Mouse (Mus musculus) embryonic facial prominence, embryonic 13.5 days (tissue): ENCODE results near the gene Zranb1. TPM values are rescaled to one million over a fixed set of nuclear protein-coding genes. Genes with fewer than 3 reads are reported as not detected.

Experiments
- ATAC-seq: fragments of 200-750 bp; cut with Nextera tagmentation; 2 replicates; pipeline ENCODE4 v1.8.0; 2017; ENCODE audit warnings: low read depth; ENCODE audit not compliant: insufficient number of reproducible peaks, insufficient read depth, low FRiP score, low TSS enrichment
- H3K27ac ChIP-seq: fragments of 300-500 bp; sonication (generic); 2 replicates; pipeline ENCODE4 v1.5.1; 2015; ENCODE audit warnings: moderate library complexity, mild to moderate bottlenecking, inconsistent platforms
- H3K27me3 ChIP-seq: fragments of 300-500 bp; sonication (generic); 2 replicates; pipeline ENCODE4 v1.6.1; 2015; ENCODE audit warnings: mild to moderate bottlenecking, inconsistent platforms
- H3K36me3 ChIP-seq: fragments of 300-500 bp; sonication (generic); 2 replicates; pipeline ENCODE4 v1.6.1; 2015; ENCODE audit warnings: mild to moderate bottlenecking, inconsistent platforms
- H3K4me1 ChIP-seq: fragments of 300-500 bp; sonication (generic); 2 replicates; pipeline ENCODE4 v1.6.1; 2015; ENCODE audit warnings: inconsistent platforms
- H3K4me2 ChIP-seq: fragments of 300-500 bp; sonication (generic); 2 replicates; pipeline ENCODE4 v1.6.1; 2015; ENCODE audit warnings: moderate library complexity, mild to moderate bottlenecking, inconsistent platforms
- H3K4me3 ChIP-seq: fragments of 300-500 bp; sonication (generic); 2 replicates; pipeline ENCODE4 v1.5.1; 2015; ENCODE audit warnings: mild to moderate bottlenecking, inconsistent platforms
- H3K9ac ChIP-seq: fragments of 300-500 bp; sonication (generic); 2 replicates; pipeline ENCODE4 v1.6.1; 2015; ENCODE audit warnings: mild to moderate bottlenecking, inconsistent platforms
- H3K9me3 ChIP-seq: fragments of 300-500 bp; sonication (generic); 2 replicates; pipeline ENCODE4 v1.6.1; 2016; ENCODE audit warnings: inconsistent platforms
- WGBS: fragments of 180-500 bp; shearing (Covaris S2); methylation state at CpG from one replicate; pipeline ENCODE4 v1.1.7; 2015; ENCODE audit warnings: mixed read lengths; 5-methylcytosine and 5-hydroxymethylcytosine counted together
- polyA plus RNA-seq: library from polyadenylated mRNA; unstranded; fragments of >200 nt; fragmentation: Nextera tagmentation; extraction: Ambion mirVana; gene quantifications from 2 replicates; pipeline ENCODE4 v1.2.1, GENCODE M21; 2015

Zranb1 gene
- polyA plus RNA-seq, 1 experiment from 2014 or later: 14.2 TPM

DNA sequence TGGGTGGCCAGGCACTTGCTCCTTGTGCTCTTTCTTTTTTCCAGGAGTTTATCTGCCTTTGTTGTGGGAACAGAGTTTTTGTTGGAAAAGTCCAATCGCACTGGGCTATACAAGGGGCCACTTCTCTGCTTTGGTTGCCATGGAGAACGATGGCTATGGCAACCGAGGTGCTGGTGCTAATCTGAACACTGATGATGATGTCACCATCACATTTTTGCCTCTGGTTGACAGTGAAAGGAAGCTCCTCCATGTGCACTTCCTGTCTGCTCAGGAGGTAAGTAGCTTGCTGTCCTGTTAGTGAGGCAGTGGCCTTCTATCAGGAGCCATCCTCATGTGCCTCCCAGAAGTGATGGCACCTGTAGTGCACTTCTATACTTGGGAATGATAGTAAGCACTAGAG is 51.7 kb downstream of the Zranb1 start:
- 72% methylated on average over 3 of the region's 3 CpGs for WGBS
- Histone ChIP-seq H3K36me3 (peaks cover 58% of the 10 kb centered on the region), H3K9me3 (no peaks in the 10 kb centered on the region), H3K27ac (no peak overlapping the region), H3K4me3 (no peak overlapping the region), H3K9ac (no peak overlapping the region), H3K27me3 (no peaks in the 10 kb centered on the region), H3K4me1 (no peaks in the 10 kb centered on the region), H3K4me2 (no peak overlapping the region)
- no peak for ATAC-seq

DNA sequence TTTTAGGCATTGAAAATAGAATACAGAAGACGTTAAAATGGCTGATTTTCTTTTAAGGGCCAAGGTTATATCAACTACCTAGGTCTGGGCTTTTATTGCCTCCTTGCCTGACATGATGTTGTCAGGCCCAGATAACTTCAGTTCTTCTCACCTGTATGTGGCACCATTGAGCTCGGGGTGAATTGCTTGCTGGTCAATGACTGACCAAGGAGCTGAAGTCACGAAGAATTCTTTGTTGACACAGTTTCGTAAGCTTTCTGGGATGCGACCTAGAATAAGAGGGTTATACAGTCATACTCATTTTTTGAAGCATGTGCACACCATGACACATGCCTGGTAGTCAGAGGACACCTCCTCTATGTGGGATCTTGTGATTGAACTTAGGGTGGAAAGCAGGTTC is 58.9 kb downstream of the Zranb1 start:
- 87% methylated on average over 5 of the region's 5 CpGs for WGBS
- no peak overlapping the region for H3K9ac ChIP-seq
- peaks cover 87% of the 10 kb centered on the region for H3K36me3 ChIP-seq
- no peak for ATAC-seq
- no peak overlapping the region for H3K4me2 ChIP-seq
- no peaks in the 10 kb centered on the region for H3K9me3 ChIP-seq
- no peaks in the 10 kb centered on the region for H3K27me3 ChIP-seq
- H3K4me3 ChIP-seq: no peak overlapping the region
- no peak overlapping the region for H3K27ac ChIP-seq
- H3K4me1 ChIP-seq: no peaks in the 10 kb centered on the region

DNA sequence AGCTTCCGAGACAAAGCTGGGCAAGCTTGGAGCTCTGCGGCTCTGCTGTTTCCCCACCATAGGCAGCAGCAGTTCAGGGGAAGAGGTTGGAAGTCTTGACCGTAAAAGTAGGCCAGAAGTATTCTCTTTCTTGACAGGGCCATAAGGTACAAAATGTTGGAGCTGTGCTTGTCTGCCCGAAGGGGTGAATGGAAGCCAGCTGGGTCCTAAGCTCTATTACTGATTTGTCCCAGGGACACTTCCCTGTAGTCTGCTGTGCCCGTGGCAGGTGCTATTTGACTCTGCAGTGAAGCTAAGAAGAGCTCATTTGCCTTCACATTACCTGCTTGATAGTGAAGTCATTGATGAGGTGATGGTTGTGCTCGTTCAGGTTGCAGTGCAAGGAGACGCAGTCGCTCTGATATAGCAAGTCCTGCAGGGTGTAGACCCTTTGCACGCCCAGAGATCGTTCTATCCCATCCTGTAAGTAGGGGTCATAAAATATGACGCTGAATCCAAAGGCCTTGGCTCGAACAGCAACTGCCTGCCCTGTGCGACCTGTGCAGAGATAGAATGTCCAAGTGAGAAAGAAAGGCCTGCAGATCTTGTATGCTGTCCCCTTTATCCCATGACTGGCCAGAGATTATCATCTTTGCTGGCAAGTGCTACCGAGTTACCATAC is 60.4 kb downstream of the Zranb1 start:
- H3K4me2 ChIP-seq: no peak overlapping the region
- 91% methylated on average over 14 of the region's 14 CpGs for WGBS
- no peaks in the 10 kb centered on the region for H3K9me3 ChIP-seq
- no peak for ATAC-seq
- H3K36me3 ChIP-seq: peaks cover 92% of the 10 kb centered on the region
- no peak overlapping the region for H3K27ac ChIP-seq
- H3K4me1 ChIP-seq: no peaks in the 10 kb centered on the region
- no peak overlapping the region for H3K9ac ChIP-seq
- H3K27me3 ChIP-seq: no peaks in the 10 kb centered on the region
- no peak overlapping the region for H3K4me3 ChIP-seq

DNA sequence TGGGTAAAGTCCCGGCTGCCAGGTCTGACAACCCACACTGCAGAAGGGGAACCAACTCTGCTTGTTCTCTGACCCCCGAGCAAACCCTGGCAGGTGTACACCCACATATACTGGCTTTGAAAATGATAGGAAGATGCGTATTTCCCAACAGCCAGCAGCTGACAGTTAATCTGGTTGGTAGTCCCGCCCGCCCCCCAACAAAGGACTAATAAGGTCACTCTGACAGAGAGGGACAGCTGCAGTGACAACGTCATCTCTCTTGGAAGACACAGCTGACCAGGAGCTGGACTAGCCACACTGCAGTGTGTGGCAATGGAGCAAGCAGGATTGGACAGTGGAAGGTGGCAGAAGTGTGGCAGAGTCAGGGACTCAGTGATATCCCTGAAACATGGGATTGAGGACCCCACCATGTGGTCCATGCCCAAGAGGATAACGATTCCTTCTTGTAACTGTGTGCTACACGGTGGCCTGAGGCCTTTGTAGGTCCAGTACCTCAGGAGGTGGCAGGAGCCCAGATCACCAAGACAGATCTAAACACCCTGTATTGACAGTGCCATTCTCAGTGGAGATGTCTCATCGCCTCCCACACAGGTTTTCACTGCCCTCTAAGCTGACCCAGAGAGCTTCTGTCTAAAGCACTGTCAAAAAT is 62.1 kb downstream of the Zranb1 start:
- H3K36me3 ChIP-seq: peaks cover 99% of the 10 kb centered on the region
- no peaks in the 10 kb centered on the region for H3K27me3 ChIP-seq
- H3K4me2 ChIP-seq: no peak overlapping the region
- H3K4me3 ChIP-seq: no peak overlapping the region
- H3K9me3 ChIP-seq: no peaks in the 10 kb centered on the region
- 88% methylated on average over 9 of the region's 9 CpGs for WGBS
- ATAC-seq: no peak
- H3K27ac ChIP-seq: no peak overlapping the region
- H3K9ac ChIP-seq: no peak overlapping the region
- H3K4me1 ChIP-seq: no peaks in the 10 kb centered on the region

DNA sequence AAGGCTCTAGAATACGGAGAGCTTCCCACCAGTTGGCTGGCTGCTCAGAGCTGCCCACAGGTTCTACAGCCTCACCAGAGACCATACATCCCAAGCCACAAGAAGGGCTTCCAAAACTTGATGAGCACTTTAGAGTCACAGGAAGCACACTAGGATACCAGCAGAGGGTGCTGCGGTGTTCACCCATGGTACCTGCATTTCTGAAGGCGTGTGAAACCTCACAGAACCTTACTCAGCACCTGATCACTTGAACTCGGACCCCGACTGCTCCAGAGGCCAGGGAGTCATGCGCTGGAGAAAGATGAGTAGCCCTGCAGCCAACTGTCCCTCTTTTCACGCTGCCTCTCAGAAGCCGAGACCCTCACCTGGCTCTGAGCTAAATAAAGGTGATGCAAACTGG is 63.2 kb downstream of the Zranb1 start:
- H3K9me3 ChIP-seq: no peaks in the 10 kb centered on the region
- H3K4me2 ChIP-seq: no peak overlapping the region
- H3K4me1 ChIP-seq: no peaks in the 10 kb centered on the region
- H3K4me3 ChIP-seq: no peak overlapping the region
- H3K36me3 ChIP-seq: peaks cover 99% of the 10 kb centered on the region
- H3K27me3 ChIP-seq: no peaks in the 10 kb centered on the region
- H3K27ac ChIP-seq: no peak overlapping the region
- no peak for ATAC-seq
- H3K9ac ChIP-seq: no peak overlapping the region
- WGBS: 90% methylated on average over 8 of the region's 8 CpGs

DNA sequence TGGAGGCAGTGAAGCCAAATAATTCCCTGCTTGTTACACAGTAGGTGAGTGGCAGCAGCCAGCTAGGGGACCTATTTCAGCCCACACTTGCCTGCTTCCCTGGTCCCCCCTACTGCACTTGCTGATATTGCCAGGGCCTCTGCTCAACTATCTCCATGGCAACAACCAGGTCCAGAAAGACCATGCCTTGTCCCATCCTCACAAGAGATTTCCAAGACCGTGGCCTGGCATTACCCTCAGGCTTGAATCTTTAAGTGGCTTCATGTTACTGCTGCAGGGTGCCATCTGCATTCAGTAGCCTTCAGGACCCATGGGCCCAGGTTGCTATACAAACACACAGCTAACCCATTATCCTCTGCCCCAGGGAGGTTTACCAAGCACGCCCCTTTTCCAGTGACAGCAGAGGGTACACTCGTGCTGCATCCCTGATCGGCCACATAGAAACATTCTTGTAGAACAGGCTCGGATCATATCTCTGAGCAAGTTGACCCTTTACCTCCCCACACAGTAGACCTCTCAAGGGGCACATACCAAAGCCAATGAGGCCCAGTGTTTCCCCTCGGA is 63.8 kb downstream of the Zranb1 start:
- Histone ChIP-seq H3K4me1 (no peaks in the 10 kb centered on the region), H3K27ac (no peak overlapping the region), H3K27me3 (no peaks in the 10 kb centered on the region), H3K9ac (no peak overlapping the region), H3K4me2 (no peak overlapping the region), H3K4me3 (no peak overlapping the region), H3K36me3 (peaks cover 99% of the 10 kb centered on the region), H3K9me3 (no peaks in the 10 kb centered on the region)
- no peak for ATAC-seq
- WGBS: 72% methylated on average over 6 of the region's 6 CpGs

DNA sequence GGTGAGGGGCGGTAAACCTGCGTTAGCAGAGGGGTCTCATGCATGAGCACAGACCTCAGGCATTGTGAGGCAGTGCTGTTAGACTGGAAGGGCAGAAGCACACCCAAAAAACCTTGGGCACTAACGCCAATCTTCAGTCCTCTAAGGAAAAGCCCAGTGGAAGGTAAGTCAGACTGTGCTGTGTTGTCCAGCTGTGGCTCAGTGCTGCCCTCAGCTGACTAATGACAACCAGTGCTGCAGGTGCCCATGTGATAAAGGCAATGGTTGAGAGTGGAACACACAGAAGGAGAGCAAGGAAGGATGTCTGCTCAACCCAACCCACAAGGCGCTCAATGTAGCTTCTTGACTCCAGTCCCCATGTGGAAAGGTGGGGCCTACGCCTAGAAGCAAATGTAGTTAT is 65.4 kb downstream of the Zranb1 start:
- H3K9ac ChIP-seq: no peak overlapping the region
- no peaks in the 10 kb centered on the region for H3K9me3 ChIP-seq
- H3K4me2 ChIP-seq: no peak overlapping the region
- 88% methylated on average over 5 of the region's 5 CpGs for WGBS
- H3K4me3 ChIP-seq: no peak overlapping the region
- no peak for ATAC-seq
- H3K36me3 ChIP-seq: peaks cover 88% of the 10 kb centered on the region
- no peak overlapping the region for H3K27ac ChIP-seq
- no peaks in the 10 kb centered on the region for H3K4me1 ChIP-seq
- no peaks in the 10 kb centered on the region for H3K27me3 ChIP-seq

DNA sequence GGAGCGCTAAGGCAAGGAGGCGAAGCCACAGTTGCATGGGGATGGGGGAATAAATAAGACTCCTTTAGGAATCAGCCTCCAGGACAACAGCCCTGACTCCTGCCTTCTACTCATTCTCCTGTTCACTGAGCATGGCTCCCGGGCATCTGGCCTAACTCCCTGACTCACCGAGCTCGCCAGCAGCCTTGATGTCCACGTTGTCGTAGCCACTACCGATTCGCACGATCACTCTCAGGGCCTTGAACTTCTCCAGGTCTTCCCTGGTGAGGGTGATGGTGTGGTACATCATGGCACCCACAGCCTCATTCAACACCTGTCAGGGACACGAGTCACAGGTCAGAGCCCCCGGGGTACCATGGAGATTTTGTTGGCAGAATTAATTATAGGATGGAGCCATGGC is 67.7 kb downstream of the Zranb1 start:
- H3K4me1 ChIP-seq: peaks cover 12% of the 10 kb centered on the region
- H3K9ac ChIP-seq: no peak overlapping the region
- peaks cover 66% of the 10 kb centered on the region for H3K36me3 ChIP-seq
- no peak overlapping the region for H3K4me2 ChIP-seq
- H3K27ac ChIP-seq: no peak overlapping the region
- H3K9me3 ChIP-seq: no peaks in the 10 kb centered on the region
- H3K4me3 ChIP-seq: no peak overlapping the region
- 96% methylated on average over 12 of the region's 12 CpGs for WGBS
- ATAC-seq: no peak
- no peaks in the 10 kb centered on the region for H3K27me3 ChIP-seq

DNA sequence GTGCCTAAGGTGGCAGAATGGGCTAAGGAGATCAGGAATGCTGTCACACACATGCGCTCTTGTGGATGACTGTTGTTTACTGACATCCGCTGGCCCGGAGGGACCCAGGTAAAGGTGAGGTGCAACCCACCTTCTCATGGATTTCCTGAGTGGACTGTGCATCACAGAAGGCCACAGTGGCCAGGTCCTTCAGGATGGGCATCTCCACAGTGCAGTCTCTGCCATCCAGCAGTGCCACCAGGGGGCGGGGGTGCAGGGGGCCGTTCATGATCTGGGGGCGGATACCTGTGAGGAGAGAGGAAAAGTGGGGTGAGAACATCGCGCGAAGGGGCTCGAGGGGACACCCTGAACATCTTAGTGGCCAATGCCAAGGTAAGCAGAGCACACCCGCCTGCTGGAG is 68.1 kb downstream of the Zranb1 start:
- Histone ChIP-seq H3K27me3 (no peaks in the 10 kb centered on the region), H3K4me2 (no peak overlapping the region), H3K4me1 (peaks cover 16% of the 10 kb centered on the region), H3K9me3 (no peaks in the 10 kb centered on the region), H3K36me3 (peaks cover 62% of the 10 kb centered on the region), H3K9ac (no peak overlapping the region), H3K27ac (no peak overlapping the region), H3K4me3 (no peak overlapping the region)
- no peak for ATAC-seq
- 93% methylated on average over 11 of the region's 11 CpGs for WGBS

DNA sequence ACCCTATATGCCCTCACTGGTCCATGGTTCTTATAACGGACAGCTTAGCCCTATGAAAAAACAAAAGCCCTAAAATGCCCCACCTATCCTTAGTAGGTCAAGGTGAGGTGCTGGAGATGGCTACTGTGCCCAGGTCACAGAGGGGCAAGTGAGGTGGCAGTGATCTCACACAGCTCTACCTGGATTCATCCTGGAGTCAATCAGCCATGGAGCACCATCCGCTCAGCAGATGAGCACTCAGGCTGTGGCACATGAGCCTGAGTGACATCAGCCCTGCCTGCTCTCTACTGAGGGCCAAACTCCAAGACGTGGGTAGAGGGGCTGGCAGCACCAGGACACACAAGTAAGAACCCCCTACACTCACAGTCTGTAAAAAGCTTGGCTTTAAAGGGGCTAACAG is 70.4 kb downstream of the Zranb1 start:
- H3K27ac ChIP-seq: no peak overlapping the region
- H3K36me3 ChIP-seq: peaks cover 39% of the 10 kb centered on the region
- H3K9ac ChIP-seq: no peak overlapping the region
- no peak overlapping the region for H3K4me3 ChIP-seq
- no peak overlapping the region for H3K4me2 ChIP-seq
- peaks cover 37% of the 10 kb centered on the region for H3K4me1 ChIP-seq
- no peak for ATAC-seq
- WGBS: 87% methylated on average over 3 of the region's 3 CpGs
- no peaks in the 10 kb centered on the region for H3K27me3 ChIP-seq
- H3K9me3 ChIP-seq: no peaks in the 10 kb centered on the region

DNA sequence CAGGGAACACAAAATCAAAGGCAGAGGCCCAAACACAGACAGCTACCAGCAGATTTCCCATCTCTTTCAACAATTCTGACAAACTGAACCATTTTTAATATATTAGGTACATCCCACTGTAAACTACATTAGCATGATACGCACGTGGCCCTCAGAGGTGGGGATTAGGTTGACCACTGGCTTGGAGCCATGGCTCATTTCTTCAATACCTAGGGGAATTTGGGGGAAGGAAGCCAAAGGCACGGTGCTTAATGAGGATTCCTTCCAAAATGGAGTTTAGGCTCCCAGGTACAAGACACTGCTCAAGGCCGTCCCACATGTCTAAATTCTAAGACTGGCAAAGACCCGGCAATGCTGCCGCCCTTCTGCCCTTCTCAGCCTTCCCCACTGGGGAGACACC is 71.3 kb downstream of the Zranb1 start:
- no peak overlapping the region for H3K27ac ChIP-seq
- H3K4me2 ChIP-seq: no peak overlapping the region
- H3K4me1 ChIP-seq: peaks cover 46% of the 10 kb centered on the region
- no peaks in the 10 kb centered on the region for H3K27me3 ChIP-seq
- peaks cover 30% of the 10 kb centered on the region for H3K36me3 ChIP-seq
- no peak overlapping the region for H3K9ac ChIP-seq
- H3K4me3 ChIP-seq: no peak overlapping the region
- no peak for ATAC-seq
- no peaks in the 10 kb centered on the region for H3K9me3 ChIP-seq
- 83% methylated on average over 6 of the region's 6 CpGs for WGBS

DNA sequence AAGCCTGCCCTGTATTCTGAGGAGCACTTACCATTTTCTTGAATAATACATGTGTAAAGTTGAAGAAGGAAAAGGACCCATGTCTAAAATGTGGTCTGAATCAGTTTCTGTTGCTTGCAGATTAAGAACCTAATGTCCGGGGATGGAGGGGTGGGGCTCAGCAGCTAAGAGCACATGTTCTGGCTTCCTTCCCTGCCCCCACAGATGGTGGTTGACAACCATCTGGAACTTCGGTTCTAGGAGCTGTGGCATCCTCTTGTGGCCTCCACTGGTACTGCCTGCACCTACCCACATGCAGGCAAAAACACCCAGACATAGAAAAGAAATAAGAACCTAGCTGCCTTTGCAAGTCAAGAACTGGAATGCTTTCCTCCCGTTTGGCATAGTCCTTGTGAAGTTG is 72.5 kb downstream of the Zranb1 start:
- Histone ChIP-seq H3K36me3 (peaks cover 18% of the 10 kb centered on the region), H3K9me3 (no peaks in the 10 kb centered on the region), H3K9ac (no peak overlapping the region), H3K4me2 (no peak overlapping the region), H3K27me3 (no peaks in the 10 kb centered on the region), H3K4me1 (peaks cover 57% of the 10 kb centered on the region), H3K27ac (peak overlapping the region; percentile 5; the same call in 1 of the 2 replicates), H3K4me3 (no peak overlapping the region)
- 20% methylated on average over 3 of the region's 3 CpGs for WGBS
- ATAC-seq: no peak
